Mouse (Mus musculus): ENCODE data around the gene Tmed2. TPM values are rescaled to one million over a fixed set of nuclear protein-coding genes. Genes with fewer than 3 reads are reported as not detected.
A peak's percentile ranks its signal among the peaks of the same experiment; 100 is the strongest.
"Not testable (repeated sequence)": the region's sequence is repeated elsewhere in the genome, so short reads cannot be mapped to it uniquely, and the experiment has no call there.

The Tmed2 gene
- polyA plus RNA-seq, 1 experiment = 54.2 TPM

GRCm38 (mm10) chr5:124539905-124540304, 590 bp upstream of the Tmed2 start:
- H3K27ac ChIP-seq (ENCODE audit: insufficient read depth, low read length) = peak overlapping the region; percentile 84; the same call in 1 of the 2 replicates
- DNase-seq (ENCODE audit: low read depth in 1 of 2, low spot score in 2 of 2) = no peak
- H3K4me3 ChIP-seq (ENCODE audit: extremely low read depth, insufficient read depth, insufficient read length) = no peak overlapping the region
- H3K27me3 ChIP-seq (ENCODE audit: control insufficient read depth, insufficient read depth, low read length) = no peaks in the 10 kb centered on the region
- peaks cover 15% of the 10 kb centered on the region for H3K36me3 ChIP-seq (ENCODE audit: control insufficient read depth, insufficient read depth, low read length)
- 72% methylated on average over 4 of the region's 4 CpGs for WGBS
- TF ChIP-seq POLR2A (IDR thresholded peaks at IDR 0.05; ENCODE audit: low read depth, low read length) (no peak), CTCF (IDR thresholded peaks at IDR 0.05; ENCODE audit: extremely low read depth, insufficient read depth, insufficient read length, insufficient replicate concordance) (no peak)
- peaks cover 6% of the 10 kb centered on the region; the same call in 1 of the 2 replicates for H3K4me1 ChIP-seq (ENCODE audit: control insufficient read depth, insufficient read depth, insufficient read length)

GRCm38 (mm10) chr5:124540905-124541601, 558 bp downstream of the Tmed2 start:
- DNase-seq (ENCODE audit: low read depth in 1 of 2, low spot score in 2 of 2) = peak in 1 of 2 experiments; percentile 40
- TF ChIP-seq POLR2A (IDR thresholded peaks at IDR 0.05; ENCODE audit: low read depth, low read length) (no peak), CTCF (IDR thresholded peaks at IDR 0.05; ENCODE audit: extremely low read depth, insufficient read depth, insufficient read length, insufficient replicate concordance) (no peak)
- peaks cover 6% of the 10 kb centered on the region; the same call in 1 of the 2 replicates for H3K4me1 ChIP-seq (ENCODE audit: control insufficient read depth, insufficient read depth, insufficient read length)

GRCm38 (mm10) chr5:124541602-124541973, 1.1 kb downstream of the Tmed2 start:
- Histone ChIP-seq H3K27ac (ENCODE audit: insufficient read depth, low read length) (peak overlapping the region; percentile 75; the same call in 1 of the 2 replicates), H3K36me3 (ENCODE audit: control insufficient read depth, insufficient read depth, low read length) (peaks cover 26% of the 10 kb centered on the region), H3K4me1 (ENCODE audit: control insufficient read depth, insufficient read depth, insufficient read length) (peaks cover 6% of the 10 kb centered on the region; the same call in 1 of the 2 replicates), H3K27me3 (ENCODE audit: control insufficient read depth, insufficient read depth, low read length) (no peaks in the 10 kb centered on the region), H3K4me3 (ENCODE audit: extremely low read depth, insufficient read depth, insufficient read length) (peak overlapping the region; percentile 86)
- no peak for DNase-seq (ENCODE audit: low read depth in 1 of 2, low spot score in 2 of 2)
- TF ChIP-seq CTCF (IDR thresholded peaks at IDR 0.05; ENCODE audit: extremely low read depth, insufficient read depth, insufficient read length, insufficient replicate concordance) = no peak
- no peak for TF ChIP-seq POLR2A (IDR thresholded peaks at IDR 0.05; ENCODE audit: low read depth, low read length)
- whole genome bisulfite sequencing = 9% methylated on average over 8 of the region's 8 CpGs

More at GRCm38 (mm10) chr5:124540905-124541601, 558 bp downstream of the Tmed2 start:
- Histone ChIP-seq H3K27me3 (ENCODE audit: control insufficient read depth, insufficient read depth, low read length) (no peaks in the 10 kb centered on the region), H3K27ac (ENCODE audit: insufficient read depth, low read length) (peak overlapping the region; percentile 75), H3K36me3 (ENCODE audit: control insufficient read depth, insufficient read depth, low read length) (peaks cover 22% of the 10 kb centered on the region), H3K4me3 (ENCODE audit: extremely low read depth, insufficient read depth, insufficient read length) (peak overlapping the region; percentile 86)
- under 1% methylated on average over 78 of the region's 89 CpGs for WGBS

GRCm38 (mm10) chr5:124550737-124551136, 10.2 kb downstream of the Tmed2 start:
- DNase-seq (ENCODE audit: low read depth in 1 of 2, low spot score in 2 of 2); H3K4me3 ChIP-seq (ENCODE audit: extremely low read depth, insufficient read depth, insufficient read length); H3K27me3 ChIP-seq (ENCODE audit: control insufficient read depth, insufficient read depth, low read length); H3K4me1 ChIP-seq (ENCODE audit: control insufficient read depth, insufficient read depth, insufficient read length); H3K27ac ChIP-seq (ENCODE audit: insufficient read depth, low read length): not testable (repeated sequence)
- peaks cover 28% of the 10 kb centered on the region for H3K36me3 ChIP-seq (ENCODE audit: control insufficient read depth, insufficient read depth, low read length)
- 82% methylated on average over 4 of the region's 4 CpGs for WGBS

- Histone ChIP-seq H3K36me3 (ENCODE audit: control insufficient read depth, insufficient read depth, low read length) (peaks cover 26% of the 10 kb centered on the region), H3K27ac (ENCODE audit: insufficient read depth, low read length) (peak overlapping the region; percentile 29; the same call in 1 of the 2 replicates)
- 41% methylated on average over 5 of the region's 5 CpGs for WGBS
Measured at GRCm38 (mm10) chr5:124551349-124552093, 11.0 kb downstream of the Tmed2 start.

GRCm38 (mm10) chr5:124552094-124552472, 11.6 kb downstream of the Tmed2 start:
- peaks cover 2% of the 10 kb centered on the region; the same call in 1 of the 2 replicates for H3K4me1 ChIP-seq (ENCODE audit: control insufficient read depth, insufficient read depth, insufficient read length)
- H3K27ac ChIP-seq (ENCODE audit: insufficient read depth, low read length) = peak overlapping the region; percentile 64; the same call in 1 of the 2 replicates
- no peaks in the 10 kb centered on the region for H3K27me3 ChIP-seq (ENCODE audit: control insufficient read depth, insufficient read depth, low read length)
- H3K36me3 ChIP-seq (ENCODE audit: control insufficient read depth, insufficient read depth, low read length) = peaks cover 30% of the 10 kb centered on the region
- H3K4me3 ChIP-seq (ENCODE audit: extremely low read depth, insufficient read depth, insufficient read length) = peak overlapping the region; percentile 95
- no peak for DNase-seq (ENCODE audit: low read depth in 1 of 2, low spot score in 2 of 2)
- 5% methylated on average over 9 of the region's 9 CpGs for WGBS
- TF ChIP-seq POLR2A (IDR thresholded peaks at IDR 0.05; ENCODE audit: low read depth, low read length) (no peak), CTCF (IDR thresholded peaks at IDR 0.05; ENCODE audit: extremely low read depth, insufficient read depth, insufficient read length, insufficient replicate concordance) (no peak)

More at GRCm38 (mm10) chr5:124551349-124552093, 11.0 kb downstream of the Tmed2 start:
- not testable (repeated sequence) for H3K4me3 ChIP-seq (ENCODE audit: extremely low read depth, insufficient read depth, insufficient read length); H3K27me3 ChIP-seq (ENCODE audit: control insufficient read depth, insufficient read depth, low read length); H3K4me1 ChIP-seq (ENCODE audit: control insufficient read depth, insufficient read depth, insufficient read length); DNase-seq (ENCODE audit: low read depth in 1 of 2, low spot score in 2 of 2)
